Mouse (Mus musculus) limb, embryonic 11.5 days (tissue): ENCODE measurements around the gene Pygl. TPM values are rescaled to one million over a fixed set of nuclear protein-coding genes. Genes with fewer than 3 reads are reported as not detected.

ENCODE experiments used
- ATAC-seq: fragments of 200-750 bp; cut with Nextera tagmentation; 2 replicates; pipeline ENCODE4 v1.8.0; 2017; ENCODE audit warnings: low read depth; ENCODE audit not compliant: insufficient number of reproducible peaks, low FRiP score, low TSS enrichment
- DNase-seq: peaks from one replicate; pipeline ENCODE4 v3.0.0-alpha.2; 2015; ENCODE audit warnings: low spot score
- H3K27ac ChIP-seq: fragments of 300-500 bp; sonication (generic); replicated peaks from 2 replicates; pipeline ENCODE4 v1.5.1; 2014; ENCODE audit warnings: low read depth, mild to moderate bottlenecking, low read length
- H3K27me3 ChIP-seq: fragments of 300-500 bp; sonication (generic); 2 replicates; pipeline ENCODE4 v1.6.1; 2014; ENCODE audit warnings: mild to moderate bottlenecking, low read length, mixed read lengths; ENCODE audit not compliant: control insufficient read depth, insufficient read depth
- H3K36me3 ChIP-seq: fragments of 300-500 bp; sonication (generic); 2 replicates; pipeline ENCODE4 v1.6.1; 2014; ENCODE audit warnings: mild to moderate bottlenecking, low read length, moderate library complexity, mixed read lengths; ENCODE audit not compliant: control insufficient read depth, insufficient read depth
- H3K4me1 ChIP-seq: fragments of 300-500 bp; sonication (generic); 2 replicates; pipeline ENCODE4 v1.6.1; 2014; ENCODE audit warnings: low read length, mixed read lengths; ENCODE audit not compliant: control insufficient read depth, insufficient read depth
- H3K4me2 ChIP-seq: fragments of 300-500 bp; sonication (generic); 2 replicates; pipeline ENCODE4 v1.6.1; 2014; ENCODE audit warnings: low read depth, mild to moderate bottlenecking, moderate library complexity; ENCODE audit not compliant: severe bottlenecking
- H3K4me3 ChIP-seq: fragments of 300-500 bp; sonication (generic); 2 replicates; pipeline ENCODE4 v1.5.1; 2014; ENCODE audit warnings: low read depth, low read length
- H3K9ac ChIP-seq: fragments of 300-500 bp; sonication (generic); 2 replicates; pipeline ENCODE4 v1.6.1; 2014; ENCODE audit warnings: mild to moderate bottlenecking, low read length
- H3K9me3 ChIP-seq: fragments of 300-500 bp; sonication (generic); 2 replicates; pipeline ENCODE4 v1.6.1; 2016; ENCODE audit warnings: low read length; ENCODE audit not compliant: control insufficient read depth
- WGBS: fragments of 180-500 bp; shearing (Covaris S2); extraction: QIAGEN DNeasy Blood & Tissue Kit; methylation state at CpG from one replicate; pipeline ENCODE4 v1.1.7; 2014; 5-methylcytosine and 5-hydroxymethylcytosine counted together
- polyA plus RNA-seq: library from polyadenylated mRNA; unstranded; fragments of >200 nt; fragmentation: Nextera tagmentation; extraction: Ambion mirVana; gene quantifications from 2 replicates; pipeline ENCODE4 v1.2.1, GENCODE M21; 2014

The Pygl gene
- polyA plus RNA-seq, result 7.8 and 8.3 TPM in 2 replicates

- Histone ChIP-seq H3K4me2 (no peak within 1 kb of the TSS), H3K4me1 (peaks cover 6% of the 10 kb centered on the region), H3K9ac (no peak within 1 kb of the TSS), H3K9me3 (no peaks in the 10 kb centered on the region), H3K27ac (no peak within 1 kb of the TSS), H3K36me3 (no peaks in the 10 kb centered on the region), H3K4me3 (no peak within 1 kb of the TSS), H3K27me3 (0 out of 2 replicates have a peak, but pooled peaks cover 3% of the 10 kb centered on the region)
- ATAC-seq (no peak), DNase-seq (no peak)
- WGBS, result 93% methylated on average over 2 of the region's 2 CpGs
Measured at GRCm38 (mm10) chr12:70231294-70231693, at the start of gene Pygl. Pygl (minus strand) TSS chr12:70231488.

- no peak overlapping the region for H3K9ac ChIP-seq
- H3K4me3 ChIP-seq, result no peak overlapping the region
- H3K27me3 ChIP-seq, result no peaks in the 10 kb centered on the region
- ATAC-seq, result no peak
- no peak overlapping the region for H3K4me2 ChIP-seq
- no peaks in the 10 kb centered on the region for H3K4me1 ChIP-seq
- WGBS, result 89% methylated on average over 2 of the region's 2 CpGs
- H3K9me3 ChIP-seq, result no peaks in the 10 kb centered on the region
- H3K36me3 ChIP-seq, result no peaks in the 10 kb centered on the region
- no peak overlapping the region for H3K27ac ChIP-seq
- no peak for DNase-seq
Measured at GRCm38 (mm10) chr12:70280930-70281329, 49.6 kb upstream of the Pygl start.

GRCm38 (mm10) chr12:70280381-70280780, 49.1 kb upstream of the Pygl start:
- Histone ChIP-seq H3K4me3 (no peak overlapping the region), H3K27me3 (no peaks in the 10 kb centered on the region), H3K4me2 (no peak overlapping the region), H3K27ac (no peak overlapping the region), H3K4me1 (no peaks in the 10 kb centered on the region), H3K9me3 (no peaks in the 10 kb centered on the region), H3K36me3 (no peaks in the 10 kb centered on the region), H3K9ac (no peak overlapping the region)
- no peak for DNase-seq
- ATAC-seq, result no peak
- 85% methylated on average over 10 of the region's 10 CpGs for WGBS

DNA sequence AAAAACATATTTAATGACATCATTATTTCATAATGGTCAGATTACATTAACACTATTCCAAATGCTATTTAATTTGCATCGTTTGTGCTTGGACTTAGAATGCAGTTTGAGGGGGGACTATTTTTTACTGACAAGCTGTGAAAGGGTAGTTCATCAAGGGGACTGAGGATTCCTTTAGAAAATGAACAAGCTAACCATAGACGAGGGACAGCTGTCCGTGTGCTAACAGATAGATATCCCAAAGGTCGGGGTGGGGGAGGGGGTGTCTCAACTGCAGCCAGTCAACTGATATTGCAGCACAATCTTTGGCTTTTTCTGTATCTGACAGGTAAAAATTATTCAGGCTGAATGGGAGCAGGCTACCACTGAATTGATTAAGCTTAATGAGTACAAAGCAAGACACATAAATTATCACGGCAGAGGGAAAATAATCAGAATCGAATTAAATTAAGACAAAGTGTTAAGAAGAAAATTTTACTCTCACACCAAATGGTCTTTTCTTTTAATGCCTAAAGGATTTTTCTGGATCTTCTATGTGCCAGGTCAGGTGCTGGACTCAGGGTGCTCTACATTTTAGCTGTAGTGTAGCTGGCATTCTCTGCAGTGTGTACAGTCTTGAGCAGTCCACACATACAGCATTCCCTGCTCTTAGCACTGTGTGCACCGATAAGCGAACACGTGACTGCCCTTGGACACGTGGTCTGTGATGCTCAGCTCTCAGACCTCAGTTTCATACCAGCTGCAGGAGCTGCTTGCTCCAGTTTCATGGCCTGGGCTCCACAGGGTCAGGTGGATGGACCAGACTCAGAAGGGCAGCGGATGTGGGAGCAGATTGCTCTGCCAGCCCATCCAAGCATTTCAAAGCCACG, 46.0 kb upstream of the Pygl start:
- no peak overlapping the region for H3K4me3 ChIP-seq
- ATAC-seq (no peak), DNase-seq (no peak)
- H3K9ac ChIP-seq, result no peak overlapping the region
- H3K4me1 ChIP-seq, result no peaks in the 10 kb centered on the region
- H3K36me3 ChIP-seq, result no peaks in the 10 kb centered on the region
- H3K4me2 ChIP-seq, result no peak overlapping the region
- H3K27me3 ChIP-seq, result no peaks in the 10 kb centered on the region
- H3K27ac ChIP-seq, result no peak overlapping the region
- 71% methylated on average over 12 of the region's 12 CpGs for WGBS
- no peaks in the 10 kb centered on the region for H3K9me3 ChIP-seq

GRCm38 (mm10) chr12:70269724-70270123, 38.4 kb upstream of the Pygl start:
- ATAC-seq, result no peak
- Histone ChIP-seq H3K4me2 (no peak overlapping the region), H3K36me3 (no peaks in the 10 kb centered on the region), H3K27me3 (no peaks in the 10 kb centered on the region), H3K4me1 (no peaks in the 10 kb centered on the region; the same call in 1 of the 2 replicates), H3K9me3 (no peaks in the 10 kb centered on the region), H3K27ac (no peak overlapping the region), H3K4me3 (no peak overlapping the region), H3K9ac (no peak overlapping the region)
- 87% methylated on average over 6 of the region's 6 CpGs for WGBS
- no peak for DNase-seq

GRCm38 (mm10) chr12:70267314-70267713, 36.0 kb upstream of the Pygl start:
- no peaks in the 10 kb centered on the region for H3K36me3 ChIP-seq
- WGBS, result 89% methylated on average over 9 of the region's 9 CpGs
- no peak for ATAC-seq
- H3K9ac ChIP-seq, result no peak overlapping the region
- no peak overlapping the region for H3K4me3 ChIP-seq
- H3K27ac ChIP-seq, result no peak overlapping the region
- H3K9me3 ChIP-seq, result no peaks in the 10 kb centered on the region
- H3K4me1 ChIP-seq, result no peaks in the 10 kb centered on the region; the same call in 1 of the 2 replicates
- H3K27me3 ChIP-seq, result no peaks in the 10 kb centered on the region
- DNase-seq, result no peak
- H3K4me2 ChIP-seq, result no peak overlapping the region

DNA sequence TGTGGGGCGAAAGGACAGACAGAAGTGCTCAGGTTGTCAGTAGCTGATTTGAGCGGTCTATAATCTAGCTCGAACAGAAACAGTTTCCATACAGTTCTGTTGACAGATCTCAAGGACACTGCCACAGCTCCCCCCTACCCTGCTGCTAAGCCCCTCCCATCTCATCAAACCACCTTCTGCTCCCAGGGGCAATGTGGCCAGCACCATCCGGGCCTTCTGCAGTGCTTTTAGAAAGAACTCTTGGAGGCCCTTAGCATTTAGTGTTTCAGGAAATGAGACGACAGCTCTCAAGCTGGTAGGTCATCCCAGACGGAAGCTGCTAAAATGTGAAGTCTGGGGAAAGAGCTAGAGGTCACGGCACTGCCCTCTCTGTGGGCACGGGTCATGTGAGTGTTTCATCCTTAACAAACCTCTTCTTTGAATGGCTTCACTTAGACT, 35.2 kb upstream of the Pygl start:
- WGBS, result 36% methylated on average over 8 of the region's 8 CpGs
- no peak overlapping the region for H3K4me3 ChIP-seq
- H3K27ac ChIP-seq, result no peak overlapping the region
- ATAC-seq (no peak), DNase-seq (no peak)
- no peaks in the 10 kb centered on the region for H3K9me3 ChIP-seq
- no peaks in the 10 kb centered on the region; the same call in 1 of the 2 replicates for H3K4me1 ChIP-seq
- no peaks in the 10 kb centered on the region for H3K27me3 ChIP-seq
- no peak overlapping the region for H3K9ac ChIP-seq
- H3K36me3 ChIP-seq, result no peaks in the 10 kb centered on the region
- H3K4me2 ChIP-seq, result no peak overlapping the region

DNA sequence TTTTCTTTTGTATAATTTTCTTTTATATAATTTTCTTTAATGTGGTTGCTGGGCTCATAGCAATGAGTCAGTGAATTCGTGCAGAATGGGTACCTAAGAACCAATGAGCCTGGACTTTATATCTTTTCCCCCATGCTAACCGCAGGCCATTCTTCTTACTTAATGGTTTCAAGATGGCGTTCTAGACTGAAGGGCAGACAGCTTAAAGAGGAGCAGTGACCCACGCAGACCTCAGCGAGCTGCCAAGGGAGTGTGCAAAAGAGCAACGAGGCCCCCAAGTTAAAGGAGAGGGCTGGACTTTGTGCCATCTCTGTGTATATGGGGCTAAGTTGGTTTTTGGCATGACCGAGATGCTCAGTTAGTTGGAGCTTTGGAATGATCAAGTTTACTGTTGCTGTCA, 32.4 kb upstream of the Pygl start:
- ATAC-seq (no peak), DNase-seq (no peak)
- Histone ChIP-seq H3K9ac (no peak overlapping the region), H3K36me3 (no peaks in the 10 kb centered on the region), H3K4me2 (no peak overlapping the region), H3K4me3 (no peak overlapping the region), H3K27me3 (no peaks in the 10 kb centered on the region), H3K4me1 (no peaks in the 10 kb centered on the region; the same call in 1 of the 2 replicates), H3K9me3 (no peaks in the 10 kb centered on the region), H3K27ac (no peak overlapping the region)
- WGBS, result 24% methylated on average over 7 of the region's 7 CpGs
